Mouse (Mus musculus): ENCODE measurements around the gene Gna15. TPM values are rescaled to one million over a fixed set of nuclear protein-coding genes. Genes with fewer than 3 reads are reported as not detected.

The Gna15 gene
- total RNA-seq, 4 experiments from 2014 or later, result 2.5 to 9.7 (median 5.7) TPM

GRCm38 (mm10) chr10:81495616-81496263 lies 28.3 kb downstream of the Gna15 start:
- peak; percentile 10 to 14 for DNase-seq (ENCODE audit: low spot score in 2 of 2)

DNA sequence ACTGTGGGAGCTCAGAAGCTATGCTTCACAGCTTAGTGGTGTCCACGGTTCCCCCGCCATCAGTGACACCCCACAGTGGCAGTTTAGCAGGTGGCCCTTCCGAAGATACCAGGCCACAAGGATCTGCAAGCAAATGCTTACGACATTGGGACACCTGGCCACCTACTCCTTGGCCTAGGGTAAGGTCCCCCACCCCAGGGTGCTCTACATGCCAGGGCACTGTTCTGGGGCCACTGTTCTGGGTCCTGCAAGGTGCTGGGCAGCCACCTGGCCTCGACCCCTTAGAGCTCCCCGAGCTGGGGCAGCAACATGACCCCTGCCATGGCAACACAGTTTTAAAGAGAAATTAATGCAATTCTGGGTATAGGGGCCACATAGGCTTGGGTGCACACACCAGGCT lies 28.9 kb downstream of the Gna15 start:
- peak in 1 of 2 experiments; percentile 13 for DNase-seq (ENCODE audit: low spot score in 2 of 2)

DNA sequence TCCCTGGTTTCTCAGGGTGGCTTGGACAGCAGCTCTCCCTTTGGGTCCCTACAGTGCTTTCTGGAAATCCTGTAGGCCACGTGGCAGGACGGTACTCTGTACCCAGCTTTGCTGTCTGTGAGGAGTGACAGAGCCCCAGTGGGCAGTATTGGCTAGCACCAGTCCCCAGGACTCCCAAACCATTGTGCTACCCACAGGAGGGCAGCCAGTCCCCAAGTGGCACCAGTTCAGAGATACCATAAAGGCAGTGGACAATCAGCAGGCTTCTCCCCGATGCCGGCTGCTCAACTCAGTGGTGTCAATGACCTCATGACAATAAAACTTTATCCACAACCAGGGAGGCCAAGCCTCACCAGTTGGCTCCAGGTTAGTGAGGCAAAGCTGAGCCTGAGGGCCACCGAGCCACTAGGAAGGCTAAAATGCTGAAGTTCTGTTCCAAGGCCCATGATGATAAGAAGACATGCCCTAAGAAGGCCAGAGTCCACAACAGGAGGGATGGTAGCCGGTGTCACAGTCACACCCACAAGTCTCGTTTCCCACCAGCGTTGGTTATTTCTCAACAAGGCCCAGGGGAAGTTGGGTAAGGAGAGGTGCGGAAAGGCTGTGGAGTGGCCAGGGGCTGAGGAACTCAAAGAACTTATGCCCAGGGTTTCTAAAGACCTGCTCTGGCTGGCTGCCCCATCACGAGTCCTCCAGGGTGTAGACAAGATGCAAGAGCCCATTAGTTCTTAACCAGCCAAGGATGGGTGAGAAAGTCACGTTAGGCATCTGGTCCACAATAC lies 29.6 kb downstream of the Gna15 start:
- DNase-seq (ENCODE audit: low spot score in 2 of 2), result peak in 1 of 2 experiments; percentile 15

DNA sequence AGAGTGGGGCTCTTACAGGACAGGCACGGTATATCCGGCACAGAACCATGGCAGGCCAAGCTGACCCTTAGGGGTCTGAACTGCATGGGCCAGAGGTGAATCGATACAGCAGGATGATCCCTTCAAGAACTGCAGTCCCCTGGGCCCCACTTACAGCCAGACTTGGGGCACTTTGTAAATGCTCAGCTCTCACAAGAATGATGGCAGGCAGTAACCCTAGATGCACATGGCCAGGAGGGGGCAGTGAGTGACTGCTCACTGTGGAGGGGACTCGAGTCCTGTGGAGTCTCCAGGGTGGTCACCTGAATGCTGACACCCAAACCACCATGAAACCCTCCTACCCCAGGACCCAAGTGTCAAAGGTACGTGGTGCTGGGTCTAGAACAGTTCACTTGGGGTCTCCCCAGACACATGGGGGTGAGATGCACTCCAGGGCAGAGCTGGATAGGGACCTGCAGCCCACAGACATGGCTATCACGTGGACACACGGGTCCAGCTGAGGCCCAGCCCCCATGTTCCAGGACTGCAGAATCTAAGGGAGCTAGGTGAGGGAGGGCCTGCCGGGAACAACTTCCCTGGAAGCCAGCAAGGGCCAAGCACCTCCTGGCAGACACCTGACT lies 30.3 kb downstream of the Gna15 start:
- peak in 1 of 2 experiments; percentile 15 for DNase-seq (ENCODE audit: low spot score in 2 of 2)

- no peak for DNase-seq (ENCODE audit: low spot score in 2 of 2)
These were observed 31.3 kb downstream of the Gna15 start for GRCm38 (mm10) chr10:81492606-81493240.

- DNase-seq (ENCODE audit: low spot score in 2 of 2), result no peak
These were observed 33.0 kb downstream of the Gna15 start for GRCm38 (mm10) chr10:81491018-81491417.

GRCm38 (mm10) chr10:81489941-81490340 lies 34.1 kb downstream of the Gna15 start:
- DNase-seq (ENCODE audit: low spot score in 2 of 2), result peak in 1 of 2 experiments; percentile 5

DNA sequence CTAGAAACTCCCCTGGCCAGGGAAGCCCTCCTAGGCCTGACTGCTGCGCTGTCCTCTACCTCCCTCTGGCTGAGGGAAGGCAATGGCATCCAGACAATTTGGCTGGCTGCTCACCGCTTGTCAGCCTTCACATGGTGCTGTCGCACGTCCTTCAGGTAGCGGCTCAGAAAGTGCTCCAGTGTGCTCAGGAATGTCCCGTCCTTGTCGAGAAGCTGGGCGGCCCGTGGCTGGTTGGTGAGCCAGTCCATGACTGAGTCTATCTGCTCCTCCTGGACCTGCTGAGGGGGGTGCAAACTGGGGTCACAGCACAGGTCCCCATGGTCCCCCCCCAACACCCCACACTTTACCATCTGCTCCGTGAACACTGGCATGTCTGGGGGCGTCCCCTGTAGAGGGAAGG lies 35.9 kb downstream of the Gna15 start:
- no peak for DNase-seq (ENCODE audit: low spot score in 2 of 2)

DNA sequence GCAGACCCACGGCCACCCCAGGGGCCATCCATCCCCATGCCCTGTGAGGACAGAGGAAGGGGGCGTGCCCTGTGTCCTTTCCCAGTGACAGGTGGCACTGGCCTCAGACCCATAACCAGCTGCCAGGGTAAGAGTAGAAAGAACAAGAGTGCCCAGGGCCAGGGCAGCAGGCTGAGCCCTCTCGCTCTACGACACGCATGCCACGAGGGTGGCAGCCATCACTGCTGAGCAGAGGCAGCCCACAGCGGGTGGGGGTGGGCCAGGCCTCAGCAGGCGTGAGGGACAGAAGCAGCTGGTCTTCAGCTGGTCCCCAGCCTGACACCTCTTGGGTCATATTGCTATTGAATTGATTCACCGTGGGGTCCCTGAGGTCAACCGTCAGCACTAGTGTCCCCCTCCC lies 37.5 kb downstream of the Gna15 start:
- no peak for DNase-seq (ENCODE audit: low spot score in 2 of 2)

DNA sequence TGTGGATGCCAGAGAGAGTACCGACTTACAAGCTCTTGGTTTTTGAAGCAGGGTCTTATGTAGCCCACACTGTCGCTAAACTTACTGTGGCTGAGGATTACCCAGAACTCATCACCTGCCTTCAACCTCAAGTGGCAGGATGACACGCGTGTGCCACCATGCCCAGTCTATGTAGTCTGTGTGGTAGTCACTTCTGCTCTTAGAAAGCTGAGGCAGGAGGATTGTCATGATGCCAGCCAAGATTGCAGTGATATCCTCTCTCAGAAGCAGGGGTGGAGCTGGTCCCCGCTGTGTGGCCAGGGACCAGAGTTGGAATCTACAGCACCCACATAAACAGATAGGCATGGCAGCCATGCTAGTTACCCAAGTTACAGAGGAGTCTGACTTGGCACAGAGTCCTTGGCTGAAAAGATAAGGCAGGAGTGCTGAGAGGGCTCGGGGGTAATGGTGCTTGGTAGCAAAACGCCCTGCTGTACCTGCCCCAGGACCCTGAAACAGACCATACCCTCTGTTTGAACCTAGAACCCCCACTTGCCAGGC lies 38.5 kb downstream of the Gna15 start:
- DNase-seq (ENCODE audit: low spot score in 2 of 2), result no peak

GRCm38 (mm10) chr10:81485060-81485449 lies 39.0 kb downstream of the Gna15 start:
- no peak for DNase-seq (ENCODE audit: low spot score in 2 of 2)

- DNase-seq (ENCODE audit: low spot score in 2 of 2), result peak in 1 of 2 experiments; percentile 63
These were observed 39.5 kb downstream of the Gna15 start for GRCm38 (mm10) chr10:81484441-81485059.

DNA sequence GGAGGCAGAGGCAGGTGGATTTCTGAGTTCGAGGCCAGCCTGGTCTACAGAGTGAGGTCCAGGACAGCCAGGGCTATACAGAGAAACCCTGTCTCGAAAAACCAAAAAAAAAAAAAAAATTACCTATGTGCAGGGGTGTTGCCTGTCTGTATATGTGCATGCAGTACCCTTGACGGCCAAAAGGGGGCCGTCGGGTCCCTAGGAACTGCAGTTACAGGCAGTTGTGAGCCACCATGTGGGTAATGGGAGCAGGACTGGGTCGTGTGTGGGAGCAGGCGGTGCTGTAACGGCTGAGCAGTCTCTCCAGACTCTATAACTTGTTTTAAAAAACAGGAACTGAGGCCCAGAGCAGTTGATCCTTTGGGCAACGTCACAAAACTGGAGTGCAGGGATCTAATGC lies 40.0 kb downstream of the Gna15 start:
- DNase-seq (ENCODE audit: low spot score in 2 of 2), result peak in 1 of 2 experiments; percentile 56

DNA sequence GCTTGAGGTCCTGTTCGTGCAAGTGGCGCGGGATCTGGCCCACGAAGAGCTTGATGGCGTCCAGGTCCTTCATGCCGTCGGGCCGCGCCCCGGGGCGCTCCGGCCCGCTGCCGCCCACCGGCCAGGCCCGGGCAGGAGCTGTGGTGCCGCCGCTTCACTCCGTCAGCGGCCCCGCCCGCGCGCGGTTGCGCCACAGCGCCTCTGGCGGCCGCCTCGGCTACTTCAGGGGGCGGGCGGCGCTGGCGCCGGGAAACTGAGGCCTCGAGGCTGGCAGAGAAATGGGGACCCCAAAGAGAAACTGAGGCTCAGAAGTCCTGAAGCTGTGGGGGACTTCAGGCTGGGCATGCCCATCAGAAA lies 41.5 kb downstream of the Gna15 start, which contains the start of gene Celf5:
Gene Celf5, minus strand, starts transcription at position 177 of the 357 bp plus-strand sequence.
- peak in 1 of 2 experiments; percentile 64 for DNase-seq (ENCODE audit: low spot score in 2 of 2)

GRCm38 (mm10) chr10:81481605-81482532 lies 42.2 kb downstream of the Gna15 start:
- no peak for DNase-seq (ENCODE audit: low spot score in 2 of 2)

DNA sequence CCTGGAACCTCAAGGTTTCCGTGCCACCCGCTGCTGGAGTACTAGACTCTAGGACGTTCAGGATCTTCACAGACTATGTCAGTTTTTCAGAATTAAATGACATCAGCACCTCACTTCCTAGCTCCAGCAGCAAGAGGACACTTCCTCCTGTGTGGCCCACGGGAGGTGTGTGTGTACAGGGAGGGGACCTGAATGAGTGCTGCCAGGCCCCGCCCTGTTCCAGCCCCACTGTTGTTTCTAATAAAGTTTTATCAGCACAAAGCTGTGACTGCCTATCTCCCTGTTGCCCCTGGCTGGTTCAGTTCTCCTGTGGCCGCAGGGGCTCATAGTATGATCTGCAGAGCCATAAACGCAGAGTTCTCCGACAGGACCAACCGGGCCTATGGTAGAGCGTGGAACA lies 49.6 kb downstream of the Gna15 start:
- DNase-seq (ENCODE audit: low spot score in 2 of 2), result no peak

- DNase-seq (ENCODE audit: low spot score in 2 of 2), result peak; percentile 89 to 91
These were observed 51.0 kb downstream of the Gna15 start for GRCm38 (mm10) chr10:81473003-81473451.

- DNase-seq (ENCODE audit: low spot score in 2 of 2), result no peak
These were observed 51.5 kb downstream of the Gna15 start for GRCm38 (mm10) chr10:81472403-81473002.

DNA sequence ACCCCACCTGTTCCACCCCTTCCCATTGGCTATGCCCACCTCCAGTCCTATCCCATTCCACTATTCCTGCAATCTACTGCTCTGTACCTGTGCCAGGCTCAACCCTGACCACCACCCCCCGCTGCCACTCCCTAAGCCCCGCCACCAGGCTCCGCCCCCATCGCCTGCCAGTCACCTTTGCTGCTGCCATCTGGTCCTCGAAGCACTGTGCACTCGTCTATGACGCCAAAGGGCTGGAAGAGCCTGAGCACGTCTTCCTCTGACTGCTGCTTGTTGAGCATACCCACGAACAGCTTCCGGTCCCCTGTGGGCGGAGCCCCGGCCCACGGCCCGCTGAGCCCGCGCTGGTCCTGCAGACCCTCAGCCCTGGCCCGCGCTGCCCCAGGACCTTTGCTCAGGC lies 53.6 kb downstream of the Gna15 start:
- no peak for DNase-seq (ENCODE audit: low spot score in 2 of 2)

Measured in layer of hippocampus, adult 8-10 months (tissue).